Mouse (Mus musculus): ENCODE data around the gene Mafb.
A peak's percentile ranks its signal among the peaks of the same experiment; 100 is the strongest.

The Mafb gene

GRCm38 (mm10) chr2:160366980-160367338, at the start of gene Mafb:
TSS of gene Mafb (minus strand) at chr2:160367065.
- DNase-seq, result peak; percentile 95

- no peak for DNase-seq
Observed at GRCm38 (mm10) chr2:160415161-160415560, 48.3 kb upstream of the Mafb start.

GRCm38 (mm10) chr2:160414736-160415135, 47.9 kb upstream of the Mafb start:
- DNase-seq, result no peak

- no peak for DNase-seq
Observed at GRCm38 (mm10) chr2:160413982-160414381, 47.1 kb upstream of the Mafb start.

- DNase-seq, result no peak
Observed at GRCm38 (mm10) chr2:160413055-160413454, 46.2 kb upstream of the Mafb start.

GRCm38 (mm10) chr2:160411431-160411830, 44.6 kb upstream of the Mafb start:
- no peak for DNase-seq

GRCm38 (mm10) chr2:160407720-160408119, 40.9 kb upstream of the Mafb start:
- no peak for DNase-seq

GRCm38 (mm10) chr2:160397747-160398146, 30.9 kb upstream of the Mafb start:
- DNase-seq, result no peak

GRCm38 (mm10) chr2:160394735-160395134, 27.9 kb upstream of the Mafb start:
- DNase-seq, result no peak

GRCm38 (mm10) chr2:160392648-160393047, 25.8 kb upstream of the Mafb start:
- DNase-seq, result no peak

GRCm38 (mm10) chr2:160388596-160388995, 21.7 kb upstream of the Mafb start:
- no peak for DNase-seq

- DNase-seq, result no peak
Observed at GRCm38 (mm10) chr2:160383418-160383817, 16.6 kb upstream of the Mafb start.

- peak; percentile 17 for DNase-seq
Observed at GRCm38 (mm10) chr2:160378271-160378670, 11.4 kb upstream of the Mafb start.

GRCm38 (mm10) chr2:160376236-160376635, 9.4 kb upstream of the Mafb start:
- no peak for DNase-seq

GRCm38 (mm10) chr2:160369653-160370420, 3.0 kb upstream of the Mafb start:
- no peak for DNase-seq

GRCm38 (mm10) chr2:160368422-160369357, 1.8 kb upstream of the Mafb start:
- no peak for DNase-seq

GRCm38 (mm10) chr2:160367448-160368208, 763 bp upstream of the Mafb start:
- peak; percentile 85 for DNase-seq

GRCm38 (mm10) chr2:160366111-160366979, 520 bp downstream of the Mafb start:
- peak; percentile 15 for DNase-seq

- DNase-seq, result peak; percentile 70
Observed at GRCm38 (mm10) chr2:160365107-160365911, 1.6 kb downstream of the Mafb start.

- DNase-seq, result no peak
Observed at GRCm38 (mm10) chr2:160364666-160365065, 2.2 kb downstream of the Mafb start.

GRCm38 (mm10) chr2:160364128-160364650, 2.7 kb downstream of the Mafb start:
- no peak for DNase-seq
